Mouse (Mus musculus) 3T3-L1 (cell line): ENCODE measurements around the gene Tmem132c.
"Not testable (repeated sequence)": the region's sequence is repeated elsewhere in the genome, so short reads cannot be mapped to it uniquely, and the experiment has no call there.

Experiments
- DNase-seq: peaks from one replicate; pipeline ENCODE4 v3.0.0-alpha.2; 2015; ENCODE audit warnings: low read depth, low spot score

The Tmem132c gene

DNA sequence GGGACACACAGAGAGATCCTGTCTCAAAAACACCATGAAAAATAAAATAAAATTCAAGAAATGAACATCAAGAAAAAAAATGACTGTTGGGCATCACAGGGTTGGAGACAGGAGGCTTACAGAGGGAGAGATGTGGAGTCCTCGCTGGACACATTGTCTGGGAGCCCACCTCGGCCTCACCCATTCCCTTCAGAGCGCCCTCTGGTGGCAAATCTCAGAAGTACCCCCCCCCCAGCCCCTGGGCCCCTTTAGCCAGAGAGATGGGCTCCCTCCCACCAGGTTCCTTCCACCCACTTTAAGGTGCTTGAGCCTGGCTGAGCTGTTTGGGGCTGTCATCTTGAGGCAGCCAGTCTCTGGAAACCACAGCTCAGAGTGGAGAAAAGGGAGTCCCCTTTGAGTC is 99.5 kb downstream of the Tmem132c start:
- no peak for DNase-seq

DNA sequence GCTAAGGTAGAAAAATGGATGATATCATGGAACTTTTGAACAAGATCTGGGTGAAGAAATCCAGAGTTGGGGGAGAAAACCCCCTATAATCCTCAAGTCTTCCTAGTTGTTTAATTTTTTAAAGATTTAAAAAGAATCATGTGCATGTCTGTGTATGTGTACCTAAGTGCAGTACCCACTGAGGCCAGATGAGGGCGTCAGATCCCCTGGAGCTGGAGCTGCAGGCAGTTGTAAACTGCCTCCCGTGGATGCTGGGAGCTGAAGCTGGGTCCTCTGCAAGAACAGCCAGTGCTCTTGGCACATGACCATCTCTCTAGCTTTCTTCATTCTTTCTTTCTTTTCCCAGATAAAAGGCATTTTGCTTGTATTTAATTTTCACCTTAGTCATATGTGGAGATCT is 103.1 kb downstream of the Tmem132c start:
- DNase-seq = no peak

DNA sequence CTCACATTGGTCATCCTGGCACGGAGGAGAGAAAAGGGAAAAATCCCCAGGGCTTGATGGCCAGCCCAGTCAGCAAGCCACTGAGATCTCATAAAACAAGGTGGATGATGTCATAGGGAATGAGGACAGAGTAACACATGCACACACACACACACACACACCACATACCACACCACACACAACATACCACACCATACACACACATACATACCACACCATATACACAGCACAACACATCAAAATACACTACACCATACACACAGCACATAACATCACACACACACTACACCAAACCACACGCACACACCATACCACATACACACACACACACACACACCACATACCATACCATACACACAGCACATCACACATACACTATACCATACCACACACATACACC is 104.8 kb downstream of the Tmem132c start:
- no peak for DNase-seq

DNA sequence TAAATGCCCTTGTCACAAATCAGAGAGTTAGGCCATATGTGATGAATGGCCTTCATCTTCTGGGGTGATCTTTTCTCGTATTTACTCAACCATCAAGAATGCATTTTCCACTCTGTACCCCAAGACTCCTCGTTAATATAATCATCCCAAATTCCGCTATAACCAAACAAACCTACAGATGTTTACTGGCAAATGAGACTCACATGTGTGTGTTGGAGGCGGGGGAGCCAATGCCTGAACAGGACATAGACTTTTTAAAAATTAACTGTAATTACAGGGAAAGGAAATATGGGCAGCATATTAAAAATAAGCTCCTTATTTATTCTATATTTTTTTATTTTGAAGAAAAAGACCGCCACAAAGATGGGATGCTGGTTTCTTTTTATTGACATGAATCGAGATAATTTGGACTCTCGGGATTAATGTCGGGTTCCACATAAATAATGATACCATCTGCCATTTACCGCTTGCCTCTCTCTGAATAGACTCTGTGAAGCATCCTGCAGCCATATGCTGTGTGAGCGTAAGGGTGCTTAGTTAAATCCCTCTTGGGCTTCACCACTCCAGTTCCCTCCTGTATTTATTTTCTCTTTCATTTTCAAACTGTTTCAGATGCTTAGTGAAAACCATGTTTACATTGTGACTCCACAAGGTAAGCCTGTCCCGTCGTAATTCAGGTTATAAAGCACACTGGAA is 105.6 kb downstream of the Tmem132c start:
- DNase-seq = no peak

DNA sequence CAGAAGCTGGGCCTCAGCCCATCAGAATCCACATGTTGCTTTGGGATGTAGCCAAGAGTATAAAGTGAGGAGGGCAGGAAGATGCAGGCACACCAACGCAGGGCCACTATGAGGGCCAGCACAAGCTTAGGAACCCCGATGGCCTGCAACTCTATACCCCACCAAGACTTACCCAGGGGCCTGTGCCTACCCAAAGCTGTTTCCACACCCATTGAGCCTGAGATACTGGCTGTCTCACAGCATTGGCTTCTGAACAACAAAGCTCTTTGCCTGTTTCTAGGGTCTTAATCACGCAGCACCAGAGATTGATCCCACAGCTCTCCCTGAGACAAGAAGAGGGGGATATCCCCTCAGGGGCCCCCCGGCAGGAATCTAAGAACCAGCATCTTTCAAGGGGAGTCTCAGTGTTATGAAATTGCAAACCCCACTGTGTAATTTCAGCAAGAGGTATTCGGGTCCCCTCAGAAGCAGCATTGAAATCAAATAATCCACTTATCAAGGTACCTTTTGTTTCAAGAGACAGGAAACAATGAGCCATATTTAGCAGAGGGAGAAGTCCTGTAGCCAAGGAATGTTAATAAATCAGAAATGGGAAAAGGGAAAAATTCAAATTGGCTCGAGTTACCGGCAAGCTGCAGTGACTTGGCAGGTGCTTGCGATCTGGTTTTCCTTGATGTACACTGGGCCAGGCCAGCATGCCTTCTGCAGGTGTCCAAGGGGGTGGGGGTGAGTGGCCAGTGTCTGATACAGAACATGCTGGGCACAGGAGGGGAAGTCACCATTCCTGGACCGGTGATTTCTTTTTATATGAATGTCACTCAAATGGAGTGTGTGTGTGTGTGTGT is 107.8 kb downstream of the Tmem132c start:
- DNase-seq = no peak

DNA sequence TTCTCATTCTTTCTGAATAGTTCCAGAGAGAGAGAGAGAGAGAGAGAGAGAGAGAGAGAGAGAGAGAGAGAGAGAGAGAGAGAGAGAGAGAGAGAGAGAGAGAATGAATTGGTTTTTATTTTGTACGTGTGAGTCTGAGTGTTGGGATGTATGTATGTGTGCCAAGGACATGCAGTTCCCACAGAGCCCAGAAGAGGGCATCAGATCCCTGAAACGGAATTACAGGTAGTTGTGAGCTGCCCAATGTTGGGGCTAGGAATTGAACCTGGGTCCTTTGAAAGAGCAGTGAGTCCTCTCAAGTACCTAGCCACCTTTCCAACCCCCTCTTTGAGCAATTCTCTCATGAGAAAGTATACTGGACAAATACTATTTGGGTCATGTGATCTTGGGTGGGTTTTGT is 111.4 kb downstream of the Tmem132c start:
- peak; percentile 1 for DNase-seq

DNA sequence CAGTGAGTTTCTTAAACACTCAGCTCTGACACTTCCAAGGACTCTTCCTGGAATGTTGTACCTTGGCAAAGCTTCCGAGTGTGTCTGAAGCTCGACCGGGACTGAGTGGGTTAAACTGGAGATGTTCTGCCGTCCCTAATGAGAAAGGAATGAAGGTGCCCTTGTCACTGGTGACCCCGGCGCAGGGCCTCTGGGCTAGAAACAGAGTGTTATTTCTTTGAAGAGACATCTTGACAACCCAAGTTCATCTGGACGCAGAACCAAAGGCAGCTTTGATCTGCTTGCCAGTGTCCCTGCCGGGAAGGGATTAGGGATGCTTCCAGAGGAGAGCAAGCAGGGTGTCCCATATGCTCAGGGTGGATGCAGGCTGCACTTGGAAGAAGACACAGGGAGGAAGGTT is 114.2 kb downstream of the Tmem132c start:
- DNase-seq = no peak

DNA sequence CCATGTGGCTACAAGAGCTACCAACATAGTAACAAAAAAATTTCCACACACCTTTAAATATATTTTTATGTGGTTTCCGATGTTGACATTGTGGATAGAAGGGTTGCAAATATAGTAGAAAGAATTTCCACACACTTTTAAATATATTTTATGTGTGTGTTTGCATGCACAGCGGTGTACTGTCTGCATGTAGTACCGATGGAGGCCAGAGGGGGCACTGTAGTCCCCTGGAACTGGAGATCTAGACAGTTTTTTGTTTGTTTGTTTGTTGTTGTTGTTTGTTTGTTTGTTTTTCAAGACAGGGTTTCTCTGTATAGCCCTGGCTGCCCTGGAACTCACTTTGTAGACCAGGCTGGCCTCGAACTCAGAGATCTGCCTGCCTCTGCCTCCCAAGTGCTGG is 116.3 kb downstream of the Tmem132c start:
- not testable (repeated sequence) for DNase-seq

DNA sequence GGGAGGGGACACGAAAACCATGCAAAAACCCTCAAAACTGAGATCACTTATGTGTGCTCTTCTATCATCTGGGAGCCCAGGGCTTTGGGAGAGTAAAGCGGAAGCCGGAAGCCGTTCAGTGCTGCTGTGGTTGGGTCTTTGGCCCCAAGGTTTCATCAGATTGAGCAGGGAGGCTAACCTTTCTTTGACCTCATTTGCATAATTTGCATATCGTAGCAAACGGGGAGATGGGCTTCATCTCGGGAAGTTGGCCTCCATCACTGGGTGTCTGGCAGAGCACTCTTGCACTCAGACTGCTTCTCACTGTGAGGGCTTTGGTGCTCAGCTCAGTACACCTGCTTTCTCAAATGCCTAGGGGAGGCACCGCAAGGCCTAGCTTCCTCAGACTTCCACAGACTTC is 119.5 kb downstream of the Tmem132c start:
- no peak for DNase-seq

DNA sequence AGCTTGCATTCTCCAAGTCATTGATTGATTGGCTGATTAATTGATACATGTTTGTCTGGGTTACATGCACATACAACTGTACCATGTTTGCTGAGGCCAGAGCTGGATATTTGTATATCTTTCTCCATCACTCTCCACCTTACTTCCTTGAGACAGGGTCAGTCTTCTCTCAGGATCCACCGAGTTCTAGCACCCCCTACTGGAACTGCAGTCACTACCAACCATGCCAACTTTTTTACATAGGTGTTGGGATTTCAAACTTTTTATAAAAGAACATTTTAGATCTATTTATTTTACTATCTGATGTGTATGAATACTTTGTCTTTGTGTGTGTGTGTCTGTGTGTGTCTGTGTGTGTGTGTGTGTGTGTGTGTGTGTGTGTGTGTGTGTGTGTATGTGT is 123.5 kb downstream of the Tmem132c start:
- no peak for DNase-seq

DNA sequence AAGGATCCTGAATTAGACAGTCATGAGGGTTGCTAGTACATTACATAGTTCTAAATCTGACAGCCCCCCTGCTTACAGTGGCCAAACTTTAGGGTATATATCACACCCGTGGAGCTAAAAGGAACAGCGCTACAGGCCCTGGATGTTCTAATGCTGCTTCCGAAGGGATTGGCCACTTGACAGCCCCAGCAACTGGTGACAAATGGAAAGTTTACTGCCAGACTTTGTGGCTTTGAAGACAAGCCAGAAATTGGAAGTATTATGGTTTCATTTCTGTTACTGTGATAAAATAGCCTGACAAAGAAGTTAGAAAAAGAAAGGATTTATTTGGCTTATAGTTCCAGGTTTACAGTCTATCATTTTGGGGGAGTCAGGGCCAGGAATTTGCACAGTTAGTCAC is 126.6 kb downstream of the Tmem132c start:
- DNase-seq = no peak

DNA sequence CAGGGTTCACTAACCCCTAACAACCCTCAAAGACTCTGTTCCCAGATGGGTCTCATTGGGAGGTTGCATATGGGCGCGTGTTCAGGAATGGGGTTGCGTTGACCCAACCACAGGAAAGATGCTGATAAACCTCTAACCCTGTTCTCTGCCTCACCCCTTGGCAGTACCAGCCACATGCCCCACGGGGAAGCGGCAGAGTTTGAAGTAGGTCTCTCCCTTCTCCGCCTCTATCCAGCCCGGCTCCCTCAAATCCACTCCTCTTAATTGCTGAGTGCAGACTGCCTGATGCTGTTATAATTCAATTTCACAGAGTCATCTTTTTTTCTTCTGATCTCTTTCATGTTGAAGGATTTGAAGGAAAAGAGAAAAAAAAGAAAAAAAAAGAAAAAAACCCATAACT is 128.2 kb downstream of the Tmem132c start:
- no peak for DNase-seq

DNA sequence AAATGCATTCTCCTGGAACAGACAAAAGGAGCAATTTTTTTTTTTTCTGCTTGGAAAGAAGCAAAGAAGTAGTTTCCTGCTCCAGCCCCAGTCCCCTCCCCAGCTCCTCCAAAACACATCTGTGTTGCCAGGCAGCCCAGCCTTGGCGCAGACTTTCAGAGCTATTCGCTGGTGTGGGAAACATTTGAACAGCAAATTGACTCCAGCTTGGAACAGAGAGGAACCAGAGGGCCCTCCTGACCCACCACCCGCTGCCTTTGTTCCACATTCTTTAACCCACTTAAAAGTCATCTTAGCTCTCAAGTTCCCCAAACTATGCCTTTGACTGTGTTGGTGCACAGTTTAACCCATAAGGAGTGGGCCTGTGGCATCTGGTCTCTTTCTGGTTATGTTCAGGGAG is 128.9 kb downstream of the Tmem132c start:
- DNase-seq = no peak

DNA sequence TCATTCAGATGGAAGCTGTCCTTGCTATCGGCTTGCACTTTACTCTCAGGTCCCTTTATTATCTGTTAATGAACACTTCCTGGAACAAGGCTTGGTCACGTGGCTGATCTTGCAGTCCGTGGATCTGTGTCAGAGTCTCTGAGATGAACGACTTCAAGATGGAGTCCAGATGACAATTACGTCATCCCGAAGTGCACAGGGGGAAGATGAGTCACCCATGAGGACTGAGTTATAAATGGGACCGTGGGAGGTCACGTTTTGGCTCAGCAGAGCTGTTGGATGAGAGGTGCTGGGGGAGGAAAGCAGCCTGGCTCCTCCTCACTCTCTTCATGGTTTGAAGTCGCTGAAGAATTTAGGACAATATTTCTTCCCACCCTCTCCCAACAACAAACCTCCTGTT is 132.6 kb downstream of the Tmem132c start:
- peak; percentile 2 for DNase-seq

DNA sequence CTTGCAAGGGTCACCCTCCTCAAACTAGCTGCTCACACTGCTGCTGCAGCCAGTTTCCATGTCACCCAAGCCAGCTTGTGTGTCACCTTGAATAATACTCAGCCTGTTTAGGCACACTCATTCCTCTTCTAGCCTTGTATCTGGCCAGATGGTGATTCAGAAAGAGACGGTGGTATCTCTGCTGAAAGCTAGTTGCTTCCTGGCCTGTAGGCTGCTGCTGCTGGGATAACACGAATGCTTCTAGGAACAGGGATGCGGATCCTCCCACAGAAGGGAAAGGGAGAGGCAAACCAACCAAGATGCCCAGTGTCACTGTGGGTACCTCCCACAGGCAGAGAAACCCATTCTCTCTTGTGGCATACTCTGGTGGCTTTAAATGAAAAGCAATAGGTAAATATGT is 134.0 kb downstream of the Tmem132c start:
- DNase-seq = no peak

DNA sequence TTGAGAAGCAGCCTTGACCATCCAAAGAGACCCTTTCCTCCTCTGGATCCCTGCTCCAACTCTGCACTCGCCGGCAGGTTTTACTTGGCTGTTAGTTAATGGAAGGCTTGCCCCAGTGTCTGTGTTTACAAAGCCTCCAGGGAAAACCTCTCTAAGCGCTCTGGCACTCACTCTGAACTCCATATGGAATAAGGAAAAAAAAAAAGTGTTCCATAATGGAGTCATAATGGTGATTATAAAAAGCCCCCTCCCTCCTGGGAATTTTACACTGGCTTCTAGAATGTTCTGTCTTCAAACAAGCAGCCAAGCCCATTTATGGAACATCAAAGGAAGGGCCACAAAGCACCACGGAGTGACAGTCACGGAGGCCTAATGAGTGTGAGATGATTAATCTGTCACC is 136.9 kb downstream of the Tmem132c start:
- no peak for DNase-seq

DNA sequence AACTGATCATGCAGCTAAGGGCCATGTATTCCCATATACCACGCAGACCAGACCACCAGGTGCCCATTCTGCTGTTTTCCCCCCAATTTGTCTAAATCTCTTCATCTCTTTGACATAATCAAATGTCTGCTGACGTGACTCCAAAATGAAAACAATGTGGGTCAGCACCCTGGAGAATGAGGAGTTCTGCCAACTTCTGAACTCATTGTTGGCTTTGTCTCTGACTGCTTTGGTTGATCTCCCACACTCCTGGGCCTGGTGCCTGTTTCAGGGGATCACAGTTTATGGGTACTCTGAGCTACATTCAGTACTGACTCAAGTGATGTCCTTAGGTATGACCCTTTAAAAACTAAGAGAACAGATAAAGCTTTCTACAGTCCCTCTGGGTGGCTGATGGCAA is 137.7 kb downstream of the Tmem132c start:
- DNase-seq = no peak

DNA sequence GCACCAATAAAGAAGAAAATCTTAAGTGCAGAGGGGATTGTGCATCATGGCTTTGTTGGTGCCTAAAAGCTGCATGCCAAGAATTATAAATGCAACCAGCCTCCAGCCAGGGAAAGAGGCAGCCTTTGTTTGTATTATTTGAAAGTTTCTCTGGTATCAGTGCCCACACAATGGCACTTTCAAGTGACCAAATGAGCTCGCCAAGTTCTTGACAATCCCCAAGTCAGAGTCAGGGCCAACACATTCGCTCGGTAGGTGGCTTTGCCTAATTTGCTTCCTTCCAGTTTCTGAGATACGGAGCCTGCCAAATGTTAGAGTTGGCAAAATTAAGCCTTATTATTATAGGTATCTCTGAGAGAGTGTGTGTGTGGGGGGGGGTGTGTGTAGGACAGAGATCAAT is 139.6 kb downstream of the Tmem132c start:
- DNase-seq = no peak

DNA sequence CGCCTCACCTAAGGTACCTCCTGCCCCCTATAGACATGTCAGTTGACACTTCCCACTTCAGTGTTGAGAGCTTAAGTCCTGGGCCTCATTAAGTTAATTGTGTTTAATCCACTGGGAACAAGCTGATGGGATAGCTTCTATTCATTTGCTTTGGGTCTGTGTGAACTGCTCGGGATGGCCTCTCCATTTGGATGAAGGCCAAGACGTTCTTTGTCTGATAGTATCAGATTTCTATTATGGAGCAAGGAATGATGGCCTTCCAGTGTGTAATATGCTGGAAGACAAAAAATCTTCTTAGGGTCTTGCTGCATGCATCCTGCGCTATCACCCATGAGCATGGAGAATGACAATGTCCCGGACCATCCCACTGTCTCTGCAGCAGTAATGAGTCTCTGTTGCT is 141.0 kb downstream of the Tmem132c start:
- no peak for DNase-seq

DNA sequence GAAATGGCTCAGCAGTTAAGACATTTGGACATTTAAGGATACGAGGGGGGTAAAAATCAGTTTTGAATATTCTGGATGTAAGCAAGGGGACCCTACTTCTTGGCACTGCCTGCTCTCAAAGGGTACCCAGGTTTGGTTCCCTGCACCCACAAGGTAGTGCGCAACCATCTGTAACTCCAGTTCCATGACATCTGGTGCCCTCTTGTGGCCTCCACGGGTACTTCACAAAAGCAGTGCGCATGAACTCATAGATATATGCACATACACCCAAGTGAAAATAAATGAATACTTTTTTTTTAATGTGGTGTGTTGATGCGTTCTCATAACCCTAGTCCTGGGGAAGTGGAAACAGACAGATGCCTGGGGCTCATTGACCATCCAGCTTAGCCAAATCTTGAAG is 149.6 kb downstream of the Tmem132c start:
- DNase-seq = no peak

DNA sequence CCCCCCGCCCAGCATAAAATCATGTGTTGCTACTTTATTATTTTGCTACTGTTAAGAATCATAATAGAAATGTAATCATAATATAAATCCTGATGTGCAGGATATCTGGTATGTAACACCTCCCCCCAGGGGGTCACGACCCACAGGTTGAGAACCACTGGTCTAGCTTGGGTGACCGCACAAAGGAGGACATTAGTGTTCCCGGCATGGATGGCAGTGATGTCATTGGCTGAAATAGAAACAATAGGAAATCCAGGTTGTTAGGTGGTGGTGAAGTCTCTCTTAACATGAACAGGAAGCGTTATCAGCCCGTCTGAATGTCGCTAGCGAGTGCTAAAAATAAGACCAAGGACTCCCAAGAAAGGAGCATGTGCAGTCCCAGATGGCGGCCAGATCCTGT is 155.3 kb downstream of the Tmem132c start:
- DNase-seq = no peak

DNA sequence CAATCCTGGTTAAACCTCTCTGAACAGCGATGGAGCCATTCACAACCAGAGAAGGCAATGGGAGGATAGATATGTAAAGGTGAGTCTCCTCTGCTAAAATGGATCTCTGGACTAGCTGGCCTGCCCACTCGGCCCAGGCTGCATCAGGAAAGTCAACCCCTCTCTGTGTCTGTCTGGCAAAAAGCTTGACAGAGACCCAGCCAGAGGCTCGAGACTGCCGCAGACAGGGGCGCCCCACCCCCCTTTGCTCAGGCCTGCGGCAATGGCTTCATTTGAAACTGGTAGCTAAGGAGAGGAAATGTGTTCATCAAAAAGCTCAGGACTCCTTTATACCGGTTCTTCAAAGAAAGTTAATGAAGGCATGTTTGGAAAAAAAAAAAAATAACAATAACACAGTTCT is 156.4 kb downstream of the Tmem132c start:
- no peak for DNase-seq

DNA sequence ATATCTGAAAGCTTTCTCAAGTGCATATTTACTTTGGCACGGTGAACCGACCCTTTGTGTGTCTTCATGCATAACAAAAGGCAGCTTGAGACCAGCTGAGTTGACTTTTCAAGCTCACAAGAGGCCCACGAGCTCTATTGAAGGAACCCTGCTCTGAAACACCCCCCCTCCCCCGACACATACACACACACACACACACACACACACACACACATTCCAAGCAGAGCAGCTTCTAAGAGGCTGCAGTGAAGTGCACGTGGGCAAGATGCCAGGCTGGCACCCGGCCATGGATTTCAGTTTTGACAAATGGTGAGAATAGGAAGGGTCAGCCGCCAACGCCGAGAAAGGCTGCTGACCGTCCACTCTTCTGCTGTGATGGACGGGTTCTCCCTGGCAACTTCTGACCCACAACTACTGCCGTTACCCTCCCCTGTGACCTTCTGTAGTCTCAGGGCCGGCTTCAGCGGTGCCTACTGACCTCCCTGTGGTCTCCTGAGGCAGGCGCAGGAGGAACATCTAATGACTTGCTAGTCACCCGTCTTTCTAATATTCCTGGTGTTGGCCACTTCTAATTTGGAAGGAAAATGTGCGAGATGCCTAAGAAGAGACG is 163.9 kb downstream of the Tmem132c start:
- DNase-seq = no peak
